Mouse (Mus musculus) stomach, embryonic 15.5 days (tissue): ENCODE results near the gene Napsa. TPM values are rescaled to one million over a fixed set of nuclear protein-coding genes. Genes with fewer than 3 reads are reported as not detected.

ENCODE experiments used
- ATAC-seq: fragments of 200-750 bp; cut with Nextera tagmentation; 2 replicates; pipeline ENCODE4 v1.8.0; 2017; ENCODE audit warnings: low read depth, moderate number of reproducible peaks, moderate TSS enrichment; ENCODE audit not compliant: insufficient read depth, low FRiP score
- H3K27ac ChIP-seq: fragments of 300-500 bp; sonication (generic); 2 replicates; pipeline ENCODE4 v1.5.1; 2015; ENCODE audit warnings: mild to moderate bottlenecking, inconsistent platforms
- H3K27me3 ChIP-seq: fragments of 300-500 bp; sonication (generic); replicated peaks from 2 replicates; pipeline ENCODE4 v1.6.1; 2015; ENCODE audit warnings: inconsistent platforms
- H3K36me3 ChIP-seq: fragments of 300-500 bp; sonication (generic); 2 replicates; pipeline ENCODE4 v1.6.1; 2015; ENCODE audit warnings: inconsistent platforms
- H3K4me1 ChIP-seq: fragments of 300-500 bp; sonication (generic); 2 replicates; pipeline ENCODE4 v1.6.1; 2015; ENCODE audit warnings: inconsistent platforms
- H3K4me2 ChIP-seq: fragments of 300-500 bp; sonication (generic); 2 replicates; pipeline ENCODE4 v1.6.1; 2015; ENCODE audit warnings: mild to moderate bottlenecking, inconsistent platforms
- H3K4me3 ChIP-seq: fragments of 300-500 bp; sonication (generic); replicated peaks from 2 replicates; pipeline ENCODE4 v1.5.1; 2015; ENCODE audit warnings: inconsistent platforms
- H3K9ac ChIP-seq: fragments of 300-500 bp; sonication (generic); 2 replicates; pipeline ENCODE4 v1.6.1; 2015; ENCODE audit warnings: inconsistent platforms
- H3K9me3 ChIP-seq: fragments of 300-500 bp; sonication (generic); 2 replicates; pipeline ENCODE4 v1.6.1; 2016; ENCODE audit warnings: inconsistent platforms
- WGBS: fragments of 180-500 bp; shearing (Covaris S2); methylation state at CpG from one replicate; pipeline ENCODE4 v1.1.7; 2015; 5-methylcytosine and 5-hydroxymethylcytosine counted together
- polyA plus RNA-seq: library from polyadenylated mRNA; unstranded; fragments of >200 nt; fragmentation: Nextera tagmentation; extraction: Ambion mirVana; gene quantifications from 2 replicates; pipeline ENCODE4 v1.2.1, GENCODE M21; 2015

The Napsa gene
- polyA plus RNA-seq, 1 experiment from 2014 or later, result 4.9 TPM

- Histone ChIP-seq H3K4me1 (no peaks in the 10 kb centered on the region), H3K27me3 (no peaks in the 10 kb centered on the region; the same call in 1 of the 2 replicates), H3K9me3 (no peaks in the 10 kb centered on the region), H3K36me3 (peaks cover 23% of the 10 kb centered on the region), H3K27ac (no peak overlapping the region), H3K4me3 (no peak overlapping the region), H3K4me2 (no peak overlapping the region), H3K9ac (no peak overlapping the region)
- WGBS, result 80% methylated on average over 29 of the region's 29 CpGs
- no peak for ATAC-seq
Measured at GRCm38 (mm10) chr7:44532918-44533745, 39.0 kb upstream of the Napsa start.

DNA sequence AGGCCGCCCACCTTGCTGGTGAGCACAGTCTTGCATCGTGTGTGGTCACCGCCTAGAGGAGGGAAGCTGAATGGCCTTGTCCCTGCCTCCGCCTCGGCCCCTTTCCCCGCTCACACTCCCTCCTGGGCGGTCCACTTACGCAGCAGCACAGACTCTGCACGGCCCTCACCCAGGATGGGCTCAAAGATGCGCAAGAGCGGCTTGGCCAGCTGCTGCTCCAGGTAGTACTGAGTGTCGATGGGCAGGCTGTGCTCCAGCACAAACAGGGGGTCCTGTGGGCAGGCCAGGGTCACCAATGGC lies 38.5 kb upstream of the Napsa start:
- Histone ChIP-seq H3K9me3 (no peaks in the 10 kb centered on the region), H3K4me3 (no peak overlapping the region), H3K27ac (no peak overlapping the region), H3K27me3 (no peaks in the 10 kb centered on the region; the same call in 1 of the 2 replicates), H3K4me1 (no peaks in the 10 kb centered on the region), H3K36me3 (peaks cover 27% of the 10 kb centered on the region), H3K4me2 (no peak overlapping the region), H3K9ac (no peak overlapping the region)
- no peak for ATAC-seq
- 81% methylated on average over 12 of the region's 12 CpGs for WGBS

- Histone ChIP-seq H3K9me3 (no peaks in the 10 kb centered on the region), H3K4me3 (no peak overlapping the region), H3K27me3 (no peaks in the 10 kb centered on the region; the same call in 1 of the 2 replicates), H3K4me1 (no peaks in the 10 kb centered on the region), H3K4me2 (no peak overlapping the region), H3K9ac (no peak overlapping the region), H3K36me3 (peaks cover 32% of the 10 kb centered on the region), H3K27ac (no peak overlapping the region)
- ATAC-seq, result no peak
- WGBS, result 84% methylated on average over 13 of the region's 13 CpGs
Measured at GRCm38 (mm10) chr7:44534242-44534641, 37.9 kb upstream of the Napsa start.

GRCm38 (mm10) chr7:44534656-44535441 lies 37.3 kb upstream of the Napsa start:
- WGBS, result 85% methylated on average over 19 of the region's 19 CpGs
- no peak overlapping the region for H3K27ac ChIP-seq
- H3K4me3 ChIP-seq, result no peak overlapping the region
- H3K27me3 ChIP-seq, result no peaks in the 10 kb centered on the region
- H3K4me1 ChIP-seq, result no peaks in the 10 kb centered on the region
- H3K4me2 ChIP-seq, result no peak overlapping the region
- no peaks in the 10 kb centered on the region for H3K9me3 ChIP-seq
- no peak for ATAC-seq
- H3K36me3 ChIP-seq, result peaks cover 35% of the 10 kb centered on the region
- no peak overlapping the region for H3K9ac ChIP-seq

GRCm38 (mm10) chr7:44535657-44536589 lies 36.3 kb upstream of the Napsa start:
- WGBS, result 91% methylated on average over 27 of the region's 27 CpGs
- Histone ChIP-seq H3K9me3 (no peaks in the 10 kb centered on the region), H3K27me3 (no peaks in the 10 kb centered on the region), H3K4me2 (no peak overlapping the region), H3K4me3 (no peak overlapping the region), H3K27ac (no peak overlapping the region), H3K36me3 (peaks cover 43% of the 10 kb centered on the region), H3K4me1 (no peaks in the 10 kb centered on the region), H3K9ac (no peak overlapping the region)
- no peak for ATAC-seq

GRCm38 (mm10) chr7:44536590-44536968 lies 35.6 kb upstream of the Napsa start:
- ATAC-seq, result no peak
- H3K9me3 ChIP-seq, result no peaks in the 10 kb centered on the region
- no peaks in the 10 kb centered on the region for H3K27me3 ChIP-seq
- peaks cover 50% of the 10 kb centered on the region for H3K36me3 ChIP-seq
- no peak overlapping the region for H3K4me2 ChIP-seq
- H3K9ac ChIP-seq, result no peak overlapping the region
- H3K4me1 ChIP-seq, result no peaks in the 10 kb centered on the region
- H3K4me3 ChIP-seq, result no peak overlapping the region
- H3K27ac ChIP-seq, result no peak overlapping the region
- 86% methylated on average over 6 of the region's 6 CpGs for WGBS

DNA sequence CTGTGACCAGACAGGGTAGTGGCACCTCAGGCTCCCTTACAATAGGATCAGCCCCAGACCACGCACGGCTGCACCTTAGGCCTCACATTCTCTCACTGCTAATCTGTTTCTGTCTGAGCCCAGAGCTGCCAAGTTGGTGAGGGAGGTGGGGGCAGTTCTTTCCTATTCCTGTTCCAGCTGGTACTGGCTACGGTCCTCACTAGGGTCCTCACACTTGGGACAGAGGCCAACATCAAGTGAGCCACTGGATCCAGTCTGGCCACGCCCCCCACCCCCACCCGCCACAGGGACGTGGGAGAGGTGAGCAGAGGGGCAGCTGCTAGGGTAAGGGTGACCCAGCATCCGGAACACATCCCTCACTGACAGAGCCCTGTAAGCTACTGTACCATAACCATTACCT lies 35.2 kb upstream of the Napsa start:
- Histone ChIP-seq H3K27ac (no peak overlapping the region), H3K27me3 (no peaks in the 10 kb centered on the region), H3K4me1 (no peaks in the 10 kb centered on the region), H3K9me3 (no peaks in the 10 kb centered on the region), H3K4me2 (no peak overlapping the region), H3K9ac (no peak overlapping the region), H3K36me3 (peaks cover 53% of the 10 kb centered on the region), H3K4me3 (no peak overlapping the region)
- ATAC-seq, result no peak
- WGBS, result 70% methylated on average over 7 of the region's 7 CpGs

DNA sequence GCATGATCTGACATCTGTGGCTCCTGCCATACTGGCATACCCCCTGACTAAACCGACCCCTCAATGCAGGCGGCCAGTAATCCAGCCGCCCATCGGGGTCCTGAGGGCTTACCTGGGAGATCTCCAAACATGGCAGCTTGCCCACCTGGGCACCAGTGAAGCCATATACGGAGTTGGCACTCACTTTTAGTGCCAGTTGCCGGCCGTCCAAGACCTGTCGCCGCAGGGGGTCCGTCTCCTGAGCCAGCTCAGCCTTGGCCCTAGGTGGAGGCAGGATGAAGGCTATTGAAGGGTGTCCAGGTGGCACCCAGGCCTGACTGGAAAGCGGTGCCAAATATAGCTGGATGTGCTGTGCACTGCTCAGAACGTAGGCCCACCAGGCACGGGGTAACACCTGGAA lies 34.7 kb upstream of the Napsa start:
- no peak for ATAC-seq
- Histone ChIP-seq H3K36me3 (peaks cover 58% of the 10 kb centered on the region), H3K4me2 (no peak overlapping the region), H3K4me1 (no peaks in the 10 kb centered on the region), H3K9ac (no peak overlapping the region), H3K9me3 (no peaks in the 10 kb centered on the region), H3K4me3 (no peak overlapping the region), H3K27ac (no peak overlapping the region), H3K27me3 (no peaks in the 10 kb centered on the region)
- WGBS, result 91% methylated on average over 13 of the region's 13 CpGs

DNA sequence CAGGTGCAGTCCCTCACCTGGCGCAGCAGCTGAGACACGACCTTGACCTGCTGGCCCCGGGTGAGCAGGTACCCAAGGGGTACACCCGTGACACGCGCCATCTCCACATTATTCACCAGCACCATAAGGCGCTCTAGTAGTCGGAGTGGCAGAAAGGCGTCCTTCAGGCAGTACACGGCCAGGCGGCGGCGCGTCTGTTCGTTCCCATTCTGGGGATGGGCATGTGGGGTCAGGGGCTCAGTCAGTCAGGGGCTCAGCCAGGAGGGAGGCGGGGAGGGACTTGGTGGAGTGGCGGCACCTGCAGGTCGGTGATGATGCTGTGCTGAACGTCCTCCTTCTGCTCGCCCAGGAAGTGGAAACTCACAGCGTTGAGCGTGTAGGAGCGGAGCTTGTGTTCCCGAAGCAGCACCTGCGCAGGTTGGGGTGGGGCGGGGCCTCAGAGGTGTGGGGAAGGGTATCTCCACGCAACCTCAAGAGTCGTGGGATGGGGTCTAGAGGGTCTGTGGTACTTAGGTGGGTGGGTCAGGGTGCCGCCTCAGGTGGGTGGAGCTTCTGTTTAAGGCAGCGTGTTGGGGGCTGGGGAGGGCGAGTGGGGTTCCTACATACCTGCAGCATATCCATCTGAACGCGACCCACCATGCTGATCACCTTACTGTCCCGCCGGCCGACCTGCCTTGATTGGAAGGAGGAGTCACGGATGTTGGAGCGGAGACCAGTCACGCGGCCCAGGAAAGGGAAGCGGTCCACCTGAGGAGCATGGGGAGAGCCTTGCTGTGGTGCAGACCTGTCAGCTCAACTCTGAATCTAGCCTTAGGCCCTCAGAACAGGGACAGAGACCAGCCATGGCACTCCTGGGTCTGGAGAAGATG lies 33.2 kb upstream of the Napsa start:
- no peaks in the 10 kb centered on the region for H3K9me3 ChIP-seq
- no peak overlapping the region for H3K4me2 ChIP-seq
- no peak overlapping the region for H3K27ac ChIP-seq
- ATAC-seq, result no peak
- no peaks in the 10 kb centered on the region for H3K27me3 ChIP-seq
- 90% methylated on average over 41 of the region's 41 CpGs for WGBS
- H3K4me1 ChIP-seq, result no peaks in the 10 kb centered on the region
- H3K4me3 ChIP-seq, result no peak overlapping the region
- peaks cover 49% of the 10 kb centered on the region for H3K36me3 ChIP-seq
- no peak overlapping the region for H3K9ac ChIP-seq

DNA sequence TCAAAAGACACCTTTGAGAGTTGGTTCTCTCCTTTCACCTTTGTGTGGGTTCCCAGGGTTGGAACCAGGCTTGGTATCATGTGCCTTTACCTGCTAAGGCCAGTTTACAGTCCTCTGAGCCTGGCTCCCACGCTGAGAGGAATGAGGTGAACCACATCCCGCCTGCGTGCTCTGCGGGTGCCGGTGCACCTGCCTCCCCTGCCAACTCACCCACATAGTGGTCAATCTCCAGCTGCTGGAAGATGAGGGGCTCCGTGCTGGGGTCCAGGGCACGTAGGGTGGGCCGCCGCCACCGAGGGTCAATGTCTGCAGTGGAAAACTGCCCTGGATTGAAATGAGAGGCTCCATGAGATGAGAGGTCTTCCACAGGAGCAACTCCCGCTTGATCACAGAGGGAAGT lies 29.6 kb upstream of the Napsa start:
- WGBS, result 86% methylated on average over 11 of the region's 11 CpGs

GRCm38 (mm10) chr7:44543071-44543470 lies 29.1 kb upstream of the Napsa start:
- H3K9ac ChIP-seq, result no peak overlapping the region
- peaks cover 8% of the 10 kb centered on the region for H3K4me1 ChIP-seq
- WGBS, result 79% methylated on average over 12 of the region's 12 CpGs
- no peaks in the 10 kb centered on the region for H3K27me3 ChIP-seq
- no peaks in the 10 kb centered on the region for H3K9me3 ChIP-seq
- peaks cover 37% of the 10 kb centered on the region for H3K36me3 ChIP-seq
- H3K27ac ChIP-seq, result no peak overlapping the region
- H3K4me2 ChIP-seq, result no peak overlapping the region
- H3K4me3 ChIP-seq, result no peak overlapping the region
- ATAC-seq, result no peak

More for the DNA sequence above, 29.6 kb upstream of the Napsa start:
- Histone ChIP-seq H3K27ac (no peak overlapping the region), H3K4me1 (peaks cover 3% of the 10 kb centered on the region), H3K27me3 (no peaks in the 10 kb centered on the region), H3K9ac (no peak overlapping the region), H3K9me3 (no peaks in the 10 kb centered on the region), H3K36me3 (peaks cover 38% of the 10 kb centered on the region), H3K4me2 (no peak overlapping the region), H3K4me3 (no peak overlapping the region)
- ATAC-seq, result no peak
